Mouse (Mus musculus): ENCODE measurements around the gene Pex11a.
A peak's percentile ranks its signal among the peaks of the same experiment; 100 is the strongest.

Pex11a gene

DNA sequence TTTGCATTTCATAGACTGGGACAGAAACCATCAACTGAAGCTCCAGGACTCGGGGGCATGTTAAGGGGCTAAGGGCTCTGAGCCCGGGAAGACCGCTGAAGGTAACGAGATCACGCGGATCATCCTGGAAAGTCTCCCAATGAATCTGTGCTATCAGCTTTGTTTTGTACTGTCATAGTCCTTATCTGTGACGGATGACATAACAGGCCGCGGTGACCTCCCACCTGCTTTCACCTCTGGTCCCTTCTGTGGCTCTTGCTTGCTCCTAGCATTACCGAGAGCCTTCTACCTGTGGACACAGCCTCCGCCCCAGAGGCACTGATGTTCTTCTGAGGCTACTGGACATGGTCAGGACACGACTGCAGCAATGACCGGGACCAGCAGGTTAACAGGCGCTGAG is 6.4 kb downstream of the Pex11a start:
- DNase-seq (ENCODE audit: low spot score): no peak

DNA sequence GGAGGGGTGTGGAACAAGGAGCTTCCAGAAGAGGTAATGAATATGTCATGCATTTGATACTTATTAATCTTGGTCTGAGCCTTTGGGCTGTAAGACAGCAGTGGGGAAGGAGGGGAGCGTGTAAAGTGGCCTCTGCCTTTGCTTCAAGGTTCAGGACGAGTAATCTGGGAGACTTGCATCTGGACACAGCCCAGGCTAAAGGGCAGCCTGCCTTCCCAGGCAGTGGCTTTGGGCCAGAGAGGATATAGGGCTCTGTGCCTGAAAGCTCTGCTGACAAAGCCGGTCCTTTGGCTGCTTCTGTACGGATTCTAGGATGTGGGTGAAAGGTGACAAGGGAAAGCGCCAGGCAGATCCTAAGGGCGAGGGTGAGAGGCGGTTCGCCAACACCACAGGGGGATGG is 8.4 kb downstream of the Pex11a start:
- DNase-seq (ENCODE audit: low spot score): no peak

DNA sequence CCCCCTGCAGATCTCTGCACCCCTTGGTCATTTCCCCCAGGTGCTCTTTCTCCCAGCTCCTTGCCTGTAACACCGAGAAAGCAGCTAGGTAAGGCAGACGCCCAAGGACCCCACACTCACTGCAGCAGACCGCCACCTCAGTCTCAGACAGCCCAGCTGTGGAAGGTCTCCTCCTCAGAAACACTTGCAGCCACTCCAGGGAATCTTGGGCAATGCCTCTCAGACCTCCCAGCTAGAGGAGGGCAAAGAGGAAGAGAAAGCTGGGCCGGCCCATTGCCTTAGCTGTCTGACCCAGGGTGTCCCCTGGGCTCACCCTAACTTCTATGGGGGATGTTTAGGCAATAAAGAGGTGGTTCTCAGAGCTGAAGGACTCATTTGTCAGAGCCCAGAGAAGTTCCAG is 10.3 kb downstream of the Pex11a start, which contains the start of gene Plin1:
TSS of gene Plin1 (minus strand) at position 282 of the 400 bp plus-strand sequence.
- no peak for DNase-seq (ENCODE audit: low spot score)

DNA sequence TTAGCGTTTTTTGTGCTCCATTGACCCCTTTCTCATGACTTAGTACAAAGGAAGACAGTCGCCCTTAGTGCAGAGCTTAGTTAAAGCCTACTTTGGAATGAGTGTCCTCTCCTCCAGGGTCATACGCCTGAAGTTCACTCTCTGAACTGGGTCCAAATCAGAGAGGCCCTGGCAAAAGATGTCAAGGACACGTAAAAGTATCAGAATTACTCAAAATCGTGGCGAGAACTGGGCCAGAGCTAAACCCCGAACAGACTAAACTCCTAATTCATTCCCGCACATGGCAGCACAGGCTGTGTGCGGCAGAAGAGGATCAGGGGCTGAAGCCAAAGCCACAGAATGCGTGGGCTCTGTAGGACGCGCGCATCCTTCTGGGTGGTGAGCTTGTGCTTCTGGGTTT is 11.5 kb downstream of the Pex11a start:
- no peak for DNase-seq (ENCODE audit: low spot score)

DNA sequence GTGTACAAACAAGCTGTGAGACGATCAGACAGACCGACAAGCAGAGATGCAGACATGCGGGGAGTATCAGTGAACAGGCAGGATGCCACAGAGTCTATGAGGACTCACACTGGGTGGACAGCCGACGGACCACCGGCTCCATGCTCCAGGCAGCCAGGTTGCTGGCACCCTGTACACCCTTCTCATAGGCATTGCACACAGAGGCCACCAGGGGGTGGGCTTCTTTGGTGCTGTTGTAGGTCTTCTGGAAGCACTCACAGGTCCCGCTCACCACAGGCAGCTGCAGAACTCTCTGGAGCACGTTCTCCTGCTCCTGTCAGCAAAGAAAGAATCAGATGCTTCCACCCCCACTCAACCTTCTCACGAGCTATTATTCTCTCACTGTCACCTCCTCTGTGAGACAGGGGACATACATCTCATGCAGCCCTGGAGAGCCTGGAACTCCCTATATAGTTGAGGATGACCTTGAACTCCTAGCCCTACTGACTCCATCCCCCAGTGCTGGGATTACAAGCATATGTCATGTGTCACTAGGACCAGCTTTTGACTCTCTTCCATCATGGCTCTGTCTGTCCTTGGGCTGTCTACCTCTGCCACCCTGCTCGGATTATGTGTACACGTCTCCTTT is 13.1 kb downstream of the Pex11a start:
- no peak for DNase-seq (ENCODE audit: low spot score)

DNA sequence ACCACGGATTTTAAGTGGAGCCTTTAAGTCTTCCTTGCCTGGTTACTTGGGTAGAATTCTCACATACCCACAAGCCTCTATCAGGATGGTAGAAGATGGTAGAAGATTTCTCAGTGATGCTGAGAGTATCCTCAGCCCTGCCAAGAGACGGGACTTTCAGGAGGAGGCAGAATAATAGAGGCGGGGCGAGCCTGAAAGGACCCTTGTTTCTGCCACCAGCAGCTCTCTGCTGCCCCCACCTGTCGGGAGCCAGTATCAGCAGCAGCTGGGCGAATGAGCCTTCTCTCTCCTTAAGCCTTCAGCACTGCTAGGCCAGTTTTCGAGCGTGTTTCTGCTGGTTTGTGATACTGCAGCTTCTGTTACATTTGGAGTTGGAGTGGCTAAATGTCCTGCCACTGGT is 13.8 kb downstream of the Pex11a start:
- peak; percentile 67 for DNase-seq (ENCODE audit: low spot score)

DNA sequence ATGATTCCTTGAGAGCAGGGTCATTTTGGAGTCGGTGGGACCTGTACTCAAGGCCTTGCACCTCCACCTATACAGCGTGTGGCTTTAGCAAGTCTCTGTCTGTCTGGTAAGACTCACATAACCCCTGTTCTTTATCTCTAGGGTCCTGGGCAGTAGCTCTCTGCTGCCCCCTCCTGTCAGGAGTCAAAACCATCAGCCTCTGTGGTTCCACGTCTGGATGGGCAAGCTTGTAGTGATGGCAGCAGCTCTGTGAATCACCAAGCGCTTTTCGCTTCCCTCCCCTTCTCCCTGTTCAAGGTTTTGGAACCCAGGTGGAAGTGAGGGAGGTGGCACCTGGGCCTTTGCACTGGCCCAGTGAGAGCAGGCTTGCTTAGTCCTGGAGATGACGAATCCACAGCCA is 14.7 kb downstream of the Pex11a start:
- DNase-seq (ENCODE audit: low spot score): peak; percentile 67

DNA sequence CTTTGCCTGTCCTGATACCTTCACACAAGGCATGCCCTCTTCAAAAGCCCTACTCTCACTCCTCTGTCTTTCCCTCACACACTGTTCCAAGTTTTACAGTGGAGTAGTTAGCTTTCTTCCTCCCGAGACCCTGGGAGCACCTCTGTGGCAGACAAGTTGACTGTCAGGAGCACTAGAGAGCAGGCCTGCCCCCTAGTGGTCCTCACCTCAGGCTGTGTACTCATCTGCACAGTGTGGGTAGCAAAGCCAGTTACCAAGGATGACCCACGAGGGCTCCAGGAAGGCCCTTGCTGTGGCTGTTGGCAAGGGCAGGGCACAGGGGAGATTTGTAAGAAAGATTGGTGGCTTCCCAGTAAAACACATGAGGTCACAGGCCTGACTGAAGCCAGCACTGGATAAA is 15.8 kb downstream of the Pex11a start:
- peak; percentile 38 for DNase-seq (ENCODE audit: low spot score)

DNA sequence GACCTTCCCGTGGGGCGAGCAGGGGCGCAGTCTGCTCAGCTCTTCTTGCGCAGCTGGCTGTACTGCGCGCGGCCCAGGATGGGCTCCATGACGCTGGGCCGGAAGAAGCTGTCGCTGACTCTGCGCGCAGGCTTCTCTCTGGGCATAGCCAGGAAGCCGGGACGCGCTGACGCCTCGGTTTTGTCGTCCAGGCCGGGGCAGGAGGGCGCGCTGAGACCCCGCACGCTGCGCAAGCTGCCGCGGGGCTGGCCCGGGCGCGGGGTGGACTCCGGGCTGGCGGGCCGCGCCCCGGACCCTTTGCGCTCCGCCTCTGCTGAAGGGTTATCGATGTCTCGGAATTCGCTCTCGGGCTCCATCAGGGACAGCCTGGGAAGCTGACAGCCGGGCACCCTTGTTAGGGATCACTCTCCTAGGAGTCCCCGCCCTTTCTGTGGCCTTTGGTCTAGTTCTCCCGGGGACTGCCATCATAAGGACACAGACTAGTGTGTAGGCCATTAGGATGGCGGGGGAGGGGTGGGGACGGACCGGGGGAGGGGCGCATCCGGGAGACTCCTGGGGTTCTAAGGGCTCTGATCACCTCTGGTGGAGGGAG is 21.4 kb downstream of the Pex11a start:
- DNase-seq (ENCODE audit: low spot score): peak; percentile 62

DNA sequence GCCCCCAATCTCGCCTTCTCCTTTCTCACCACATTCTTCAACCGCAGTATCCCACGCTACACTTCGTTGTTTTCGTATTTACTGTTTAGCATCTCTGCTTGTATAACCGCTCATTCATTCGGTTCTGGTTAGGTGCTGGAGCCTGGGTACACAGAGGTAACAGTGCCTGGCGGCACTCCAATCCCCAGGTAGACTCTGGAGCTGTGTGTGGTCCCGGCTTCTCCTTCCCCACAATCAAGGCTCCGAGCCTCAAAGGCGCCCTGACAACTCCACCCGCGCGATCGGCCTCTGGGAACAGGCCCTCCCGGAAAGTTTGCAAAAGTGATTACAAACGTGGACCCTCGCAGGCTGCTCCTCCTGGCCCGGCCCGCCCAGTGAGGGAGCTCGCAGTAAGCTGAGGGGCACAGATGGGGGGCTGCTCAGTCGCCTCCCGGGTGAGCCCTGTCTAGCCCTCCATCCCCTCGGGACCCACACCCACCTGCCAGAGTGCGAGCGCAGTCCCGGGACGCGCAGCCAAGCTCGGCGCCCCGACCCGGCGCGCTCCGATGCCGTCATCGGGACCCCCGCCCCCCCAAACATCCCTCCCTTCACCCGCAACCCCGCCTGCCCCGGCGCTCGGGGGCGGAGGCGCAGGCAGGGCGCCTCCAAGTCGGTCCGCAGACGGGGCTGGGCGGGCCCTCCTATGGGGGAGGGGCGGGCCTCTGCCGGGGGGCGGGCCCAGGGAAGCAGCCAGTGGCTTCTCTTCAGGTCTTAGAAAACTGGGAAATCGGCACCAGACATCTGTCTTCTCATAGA is 27.5 kb downstream of the Pex11a start, which contains the start of gene Kif7:
TSS of gene Kif7 (minus strand) at position 534 of the 795 bp plus-strand sequence.
- peak; percentile 64 for DNase-seq (ENCODE audit: low spot score)

DNA sequence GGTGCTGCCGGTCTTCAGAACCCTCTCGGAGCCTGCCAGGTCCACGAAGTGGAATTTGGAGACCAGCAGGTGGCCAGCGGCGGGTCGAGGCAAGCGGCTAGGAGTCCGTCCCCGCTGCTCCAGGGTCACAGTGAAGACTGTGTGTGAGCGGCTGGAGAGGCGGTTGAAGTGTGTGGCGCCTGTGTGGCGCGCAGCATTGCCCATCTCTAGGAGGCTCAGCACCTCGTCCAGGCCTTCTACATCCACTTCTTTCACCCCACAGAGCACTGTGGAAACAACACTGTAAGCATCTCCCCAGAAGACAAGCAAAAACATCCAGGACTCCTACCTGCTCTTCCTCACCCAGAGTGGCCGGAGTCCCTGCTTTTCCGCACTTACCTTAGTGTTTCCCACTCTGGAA is 32.1 kb downstream of the Pex11a start:
- DNase-seq (ENCODE audit: low spot score): no peak

DNA sequence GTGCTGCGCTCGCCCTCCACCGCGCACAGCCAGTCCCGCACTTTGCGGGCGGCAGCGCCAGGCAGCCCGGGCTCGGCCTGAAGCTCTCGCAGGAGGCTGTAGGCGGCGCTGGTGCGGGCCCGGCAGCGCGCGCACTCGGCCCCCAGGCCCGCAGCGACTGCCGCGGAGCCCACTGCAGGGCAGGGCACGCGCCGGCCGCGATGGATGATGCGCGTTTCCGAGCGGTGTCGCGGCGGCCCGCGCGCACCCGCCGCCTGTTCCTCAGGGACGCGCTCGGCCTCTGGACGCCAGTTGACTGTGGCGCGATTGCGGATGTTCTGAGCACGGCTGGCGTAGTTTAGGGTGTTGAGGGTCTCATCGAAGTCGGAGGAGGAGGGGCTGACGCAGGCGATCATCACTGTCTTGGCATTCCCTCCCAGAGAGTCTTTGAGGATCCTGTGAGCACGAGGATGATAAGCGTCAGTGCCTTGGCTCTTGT is 32.8 kb downstream of the Pex11a start:
- no peak for DNase-seq (ENCODE audit: low spot score)

DNA sequence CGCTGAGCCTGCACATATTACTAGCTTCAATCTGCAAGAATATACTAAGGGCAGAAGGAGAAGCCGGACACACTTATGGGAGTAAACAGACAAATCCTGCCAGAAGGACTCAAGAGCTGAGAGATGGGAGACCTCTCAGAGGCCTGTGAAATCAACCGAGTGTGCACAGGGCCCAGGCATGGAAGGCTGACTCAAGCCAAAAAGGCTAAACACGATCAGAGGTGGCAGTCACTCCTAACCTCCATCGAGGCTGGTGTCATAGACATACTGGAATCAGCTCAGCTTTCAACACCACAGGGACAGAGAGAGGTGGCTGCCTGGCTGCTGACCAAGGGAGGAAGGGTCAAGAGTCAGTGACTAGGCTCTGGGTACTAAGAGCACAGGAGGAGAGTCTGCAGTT is 37.7 kb downstream of the Pex11a start:
- no peak for DNase-seq (ENCODE audit: low spot score)

DNA sequence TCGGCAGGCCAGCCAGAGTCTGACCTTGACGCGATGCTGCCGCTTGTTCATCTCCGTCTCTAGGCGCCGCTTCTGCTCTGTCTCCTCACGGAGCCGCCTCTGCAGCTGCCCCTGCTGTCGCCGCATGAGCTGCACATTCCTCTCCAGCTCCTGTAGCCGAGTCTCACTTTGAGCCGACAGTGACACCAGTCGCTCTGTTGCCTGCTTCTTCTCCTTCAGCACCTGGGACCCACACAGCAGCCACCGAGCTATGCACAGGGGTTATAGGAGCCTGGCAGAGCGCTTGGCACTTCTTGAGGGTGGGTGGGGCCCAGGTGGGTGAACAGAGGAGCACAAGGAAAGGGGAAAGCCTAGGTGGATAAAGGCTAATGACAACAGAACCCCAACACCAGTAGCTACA is 40.2 kb downstream of the Pex11a start:
- DNase-seq (ENCODE audit: low spot score): no peak

DNA sequence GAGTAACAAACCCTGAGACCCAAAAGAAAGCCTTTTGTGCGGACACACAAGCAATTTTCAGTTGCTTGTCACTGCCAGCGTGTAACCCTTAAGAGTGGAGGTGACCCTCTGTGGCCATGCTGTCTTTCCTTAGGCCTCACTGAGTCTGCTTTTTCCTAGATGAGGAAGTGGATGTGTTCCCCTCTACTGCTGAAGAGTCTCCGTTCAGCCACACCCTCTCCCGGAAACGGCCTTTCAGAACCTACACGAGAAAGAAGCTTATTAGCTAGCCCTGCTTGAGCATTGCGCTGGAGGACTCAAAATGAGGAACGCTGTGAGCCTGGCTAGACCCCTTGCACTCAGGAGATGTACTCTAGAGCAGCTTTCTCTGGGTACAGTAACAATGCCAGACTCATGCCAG is 46.4 kb downstream of the Pex11a start:
- DNase-seq (ENCODE audit: low spot score): no peak
